Mouse (Mus musculus): ENCODE results near the gene Folr1.

The Folr1 gene

DNA sequence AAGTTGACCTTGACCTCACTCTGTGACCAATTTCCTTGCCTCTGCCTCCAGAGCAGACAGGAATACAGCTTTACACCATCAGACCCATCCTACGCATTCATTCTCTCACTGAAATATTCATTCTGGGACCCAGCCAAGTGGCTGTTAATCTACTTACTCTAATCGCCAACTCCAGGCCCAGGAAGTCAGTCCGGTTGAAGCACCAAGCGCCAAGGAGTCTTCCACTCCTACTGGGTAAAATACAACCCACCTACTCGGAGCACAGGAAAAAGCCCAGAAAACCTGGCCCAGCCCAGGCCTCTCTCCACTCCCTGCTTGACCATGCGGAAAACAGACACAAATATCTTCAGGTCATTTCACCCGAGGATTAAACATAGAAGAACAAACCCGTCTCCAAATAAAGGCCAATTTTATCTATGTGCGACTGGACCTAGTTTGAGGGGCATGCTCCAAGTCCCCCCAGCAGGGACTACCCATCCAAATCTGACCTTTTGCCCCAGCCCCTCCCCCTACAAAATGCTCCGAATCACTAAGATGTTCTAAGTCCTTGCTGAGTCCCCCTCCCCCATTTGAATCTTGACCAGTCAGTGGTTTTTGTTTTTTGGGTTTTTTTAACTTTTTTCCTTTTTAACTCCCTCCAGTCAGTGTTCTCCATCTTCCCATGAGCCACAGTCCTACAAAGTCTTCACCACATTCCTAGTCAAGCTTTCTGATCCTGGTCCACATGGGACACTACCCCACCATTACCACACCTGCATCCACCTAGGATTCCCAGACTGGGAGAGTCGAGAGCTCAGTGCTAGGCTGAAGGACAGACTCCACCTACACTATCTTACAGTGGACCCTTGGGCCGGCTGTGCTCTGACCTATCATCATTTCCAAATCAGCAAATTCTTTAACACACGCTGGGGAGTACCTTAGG is 2.1 kb downstream of the Folr1 start:
- DNase-seq (ENCODE audit: low read depth, low spot score): peak; percentile 55

DNA sequence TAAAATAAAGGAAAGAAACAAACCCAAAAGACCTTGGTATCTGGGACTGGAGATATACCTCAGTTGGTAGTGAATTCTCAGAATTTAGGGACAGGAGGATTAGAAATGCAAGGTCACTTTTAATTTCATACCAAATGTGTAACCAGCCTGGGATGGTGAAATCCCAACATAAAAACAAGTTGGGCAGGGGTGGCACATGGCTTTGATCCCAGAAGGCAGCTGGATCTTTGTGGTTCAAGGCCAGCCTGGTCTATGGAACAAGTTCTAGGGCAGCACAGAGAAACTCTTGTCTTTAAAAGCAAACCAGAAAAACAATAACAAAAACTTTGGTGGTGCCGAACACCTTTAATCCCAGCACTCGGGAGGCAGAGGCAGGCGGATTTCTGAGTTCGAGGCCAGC is 3.1 kb downstream of the Folr1 start:
- no peak for DNase-seq (ENCODE audit: low read depth, low spot score)

DNA sequence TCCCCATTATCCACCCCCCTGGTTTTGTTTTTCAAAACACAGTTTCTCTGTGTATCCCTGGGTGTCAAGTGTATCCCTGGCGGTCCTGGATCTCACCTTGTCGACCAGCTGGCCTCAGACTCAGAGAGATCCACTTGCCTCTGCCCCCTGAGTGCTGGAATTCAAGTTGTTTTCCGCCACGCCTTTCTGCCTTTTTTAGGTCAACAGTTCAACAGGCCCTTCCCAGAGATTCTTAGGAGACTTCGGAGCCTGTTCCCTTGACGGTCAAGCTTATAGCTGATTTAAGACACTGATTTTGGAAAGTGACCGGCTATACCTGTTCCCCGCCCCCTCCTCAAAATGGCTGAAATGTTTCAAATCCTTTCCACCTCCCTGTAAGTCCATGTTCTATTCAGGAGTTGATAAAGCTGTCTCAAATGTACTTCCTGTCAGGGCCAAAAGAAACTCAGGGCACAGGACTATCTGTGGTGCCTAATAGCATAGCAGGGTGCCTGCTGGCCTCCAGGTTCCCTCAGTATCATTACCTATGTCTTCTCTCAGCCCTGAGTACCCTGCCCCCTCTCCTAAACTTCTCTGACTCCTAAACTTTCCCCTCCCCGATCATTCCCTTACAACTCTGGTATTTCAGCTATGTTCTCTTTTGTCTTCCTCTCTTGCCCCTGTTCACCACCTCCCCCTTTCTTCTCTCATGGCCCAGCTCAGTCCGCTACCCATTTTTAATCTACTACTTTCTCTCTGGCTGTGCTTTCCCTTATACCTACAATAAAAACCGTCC is 3.9 kb downstream of the Folr1 start:
- peak; percentile 85 for DNase-seq (ENCODE audit: low read depth, low spot score)

DNA sequence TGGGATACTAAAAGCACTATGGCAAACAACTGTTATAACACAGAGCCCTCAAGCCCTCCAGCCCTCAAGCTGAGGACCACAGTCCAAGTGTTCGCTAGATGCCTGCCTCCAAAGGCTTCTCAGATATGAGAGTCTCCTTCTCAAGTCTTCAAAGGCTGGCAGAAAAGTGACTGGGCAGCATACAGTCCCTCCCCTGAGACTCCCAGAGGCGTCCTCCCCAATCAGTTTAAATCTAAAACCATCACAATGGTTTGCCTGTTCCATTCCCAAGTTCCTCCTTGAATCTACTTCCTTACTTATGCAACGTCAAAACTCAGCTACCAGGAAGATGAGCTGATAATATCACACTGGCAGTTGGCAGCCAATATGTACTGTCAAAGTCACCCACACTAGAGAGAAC is 7.2 kb downstream of the Folr1 start, which contains the start of gene Anapc15:
Gene Anapc15 (plus strand): TSS at position 301 of the 400 bp plus-strand sequence.
- no peak for DNase-seq (ENCODE audit: low read depth, low spot score)

DNA sequence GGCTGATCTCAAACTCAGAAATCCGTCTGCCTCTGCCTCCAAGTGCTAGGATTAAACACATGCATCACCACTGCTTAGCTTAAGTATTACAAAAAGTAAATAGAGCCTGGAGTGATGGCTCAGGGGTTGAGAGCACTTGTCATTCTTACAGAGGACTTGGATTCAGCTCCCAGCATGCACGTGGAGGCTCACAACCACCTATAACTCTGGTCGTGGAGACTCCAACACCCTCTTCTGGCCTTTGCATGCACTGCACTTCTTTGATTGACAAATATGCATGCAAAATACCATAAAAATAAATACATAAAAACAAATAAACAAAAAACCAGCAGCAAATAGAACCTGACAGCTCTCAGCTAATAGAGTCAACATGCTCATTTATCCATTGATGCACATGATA is 8.3 kb downstream of the Folr1 start:
- peak; percentile 59 for DNase-seq (ENCODE audit: low read depth, low spot score)

DNA sequence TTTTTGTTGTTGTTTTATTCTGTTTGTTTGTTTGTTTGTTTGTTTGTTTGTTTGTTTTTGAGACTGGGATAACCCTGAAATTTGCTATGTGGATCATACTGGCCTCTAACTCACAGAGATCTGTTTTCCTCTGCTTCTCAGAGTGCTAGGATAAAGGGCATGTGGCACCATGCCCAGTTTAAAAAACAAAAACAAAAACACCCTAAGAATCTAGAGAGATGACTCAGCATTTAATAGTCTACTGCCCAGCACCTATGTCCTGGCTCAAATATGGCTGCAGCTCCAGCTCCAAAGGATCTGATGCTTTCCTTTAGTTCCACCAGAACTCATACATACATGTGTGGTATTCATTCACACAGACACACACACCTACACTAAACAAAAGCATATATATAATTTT is 9.6 kb downstream of the Folr1 start:
- no peak for DNase-seq (ENCODE audit: low read depth, low spot score)

DNA sequence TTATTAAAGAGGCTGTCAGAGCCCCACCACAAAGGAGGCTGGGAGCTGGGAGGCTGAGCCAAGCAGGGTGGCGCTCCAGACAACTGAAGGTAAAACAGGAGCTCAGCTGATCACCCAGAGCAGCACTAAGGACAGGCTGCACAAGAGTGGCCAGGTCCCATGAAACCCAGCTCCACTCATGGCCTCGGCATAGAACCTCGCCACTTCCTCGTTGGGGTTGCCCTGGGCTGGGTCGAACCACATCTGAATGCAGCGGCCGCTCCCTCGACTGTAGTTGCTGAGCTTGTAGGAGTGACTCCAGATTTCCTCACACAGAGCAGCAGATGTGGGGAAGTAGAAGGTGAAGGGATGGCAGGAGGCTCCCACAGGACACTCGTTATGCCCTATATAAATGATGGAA is 12.2 kb downstream of the Folr1 start:
- DNase-seq (ENCODE audit: low read depth, low spot score): no peak

DNA sequence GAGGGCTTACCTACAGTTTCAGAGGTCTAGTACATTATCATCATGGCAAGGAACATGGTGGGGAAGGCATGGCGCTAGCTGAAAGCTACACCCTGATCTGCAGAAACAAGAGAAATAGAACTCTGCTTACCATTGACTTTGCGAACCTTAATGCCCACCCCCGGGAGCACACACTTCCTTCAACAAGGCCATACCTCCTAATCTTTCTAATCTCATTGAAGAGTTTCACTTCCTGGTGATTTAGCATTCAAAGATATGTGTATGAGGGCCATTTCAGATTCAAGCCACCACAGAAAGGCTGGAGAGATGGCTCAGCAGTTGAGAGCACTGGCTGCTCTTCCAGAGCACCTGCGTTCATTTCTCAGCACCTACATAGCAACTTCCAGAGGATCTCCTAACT is 13.5 kb downstream of the Folr1 start, which contains the start of gene Folr2:
Gene Folr2 (minus strand): TSS at position 101 of the 400 bp plus-strand sequence.
- DNase-seq (ENCODE audit: low read depth, low spot score): no peak

DNA sequence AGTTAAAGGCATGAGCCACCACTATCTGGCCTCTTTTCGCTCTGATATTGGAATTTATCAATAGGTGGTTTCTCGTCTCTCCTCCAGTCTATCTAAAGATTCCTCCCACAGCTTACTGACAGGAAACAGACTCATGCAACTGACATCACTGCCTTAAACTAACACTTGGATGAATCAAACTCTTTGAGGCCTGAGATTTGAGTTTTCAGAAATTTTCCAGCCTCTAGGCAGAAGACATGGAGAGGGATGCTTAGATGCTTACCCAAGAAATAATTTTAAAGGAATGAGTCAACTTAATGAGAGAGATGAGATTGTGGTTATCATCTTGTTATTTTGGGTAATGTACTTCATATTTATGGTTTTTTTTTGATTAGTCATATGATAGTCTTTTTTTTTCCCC is 16.8 kb downstream of the Folr1 start:
- DNase-seq (ENCODE audit: low read depth, low spot score): no peak

DNA sequence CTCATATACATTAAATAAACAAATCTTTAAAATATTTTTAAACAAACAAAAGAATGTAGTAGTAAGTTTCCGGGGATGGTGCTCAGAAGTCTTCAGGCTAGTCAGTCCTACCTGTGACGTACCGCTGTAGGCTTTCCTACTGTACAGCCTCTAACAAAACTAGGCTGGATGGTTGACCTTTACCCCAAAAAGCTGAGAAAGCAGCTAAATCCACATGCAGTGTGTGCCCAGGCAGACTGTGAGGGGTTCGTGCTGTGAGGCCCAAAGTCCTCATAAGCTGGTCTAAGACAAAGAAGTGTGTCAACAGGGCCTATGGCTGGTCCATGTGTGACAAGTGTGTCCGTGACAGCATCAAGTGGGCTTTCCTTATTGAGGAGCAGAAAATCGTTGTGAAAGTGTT is 17.7 kb downstream of the Folr1 start:
- no peak for DNase-seq (ENCODE audit: low read depth, low spot score)

DNA sequence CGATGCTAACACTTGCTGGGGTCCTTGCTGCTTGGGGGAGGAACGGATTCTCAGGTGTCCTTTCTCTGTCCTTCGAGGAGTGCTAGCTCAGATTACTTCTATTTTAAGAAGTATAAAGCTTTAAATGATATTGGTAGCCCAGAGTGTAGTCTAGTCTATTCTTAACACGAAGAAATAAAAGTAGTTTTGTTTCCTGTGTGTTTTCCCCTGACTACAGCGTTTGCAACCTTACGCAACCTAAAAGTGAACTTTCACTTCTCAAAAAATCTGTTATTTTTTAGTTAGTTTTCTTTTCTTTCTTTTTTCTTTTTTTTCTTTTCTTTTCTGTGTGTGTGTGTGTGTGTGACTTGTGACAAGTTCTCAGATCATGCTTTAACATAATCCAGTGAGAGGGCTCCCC is 18.9 kb downstream of the Folr1 start:
- DNase-seq (ENCODE audit: low read depth, low spot score): no peak

DNA sequence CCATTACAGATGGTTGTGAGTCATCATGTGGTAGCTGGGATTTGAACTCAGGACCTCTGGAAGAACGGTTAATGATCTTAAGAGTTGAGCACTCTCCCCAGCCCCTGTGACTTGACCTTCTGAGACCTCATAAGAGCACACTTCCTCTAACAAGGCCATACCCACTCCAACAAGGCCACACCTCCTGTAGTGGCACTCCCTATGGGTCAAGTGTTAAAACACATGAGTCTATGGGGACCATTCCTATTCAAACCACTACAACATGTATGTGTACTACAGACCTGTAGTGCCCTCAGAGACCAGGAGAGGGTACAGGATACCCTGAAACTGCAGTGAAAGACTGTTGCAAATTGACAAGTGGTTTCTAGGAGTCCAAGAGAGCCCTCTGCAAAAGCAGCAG is 22.7 kb downstream of the Folr1 start:
- peak; percentile 40 for DNase-seq (ENCODE audit: low read depth, low spot score)

DNA sequence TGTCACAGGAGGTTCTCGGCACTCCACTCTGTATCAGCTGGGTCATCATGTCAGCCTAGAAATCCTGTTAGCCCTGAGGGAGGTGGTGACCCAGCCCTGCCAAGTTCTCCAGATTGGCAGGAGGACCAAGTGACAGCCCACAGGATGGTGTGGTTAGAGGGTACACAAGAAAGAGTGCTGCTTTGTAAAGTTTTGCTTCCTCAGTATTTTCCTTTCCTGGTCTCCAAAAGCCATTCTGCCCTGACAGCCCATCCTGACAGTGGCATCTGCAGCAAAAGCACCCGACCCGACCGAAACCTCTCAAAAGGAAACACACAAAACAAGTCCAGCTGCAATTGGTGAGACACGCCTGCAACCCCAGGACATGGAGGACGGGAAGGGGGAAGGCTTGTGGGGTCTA is 26.4 kb downstream of the Folr1 start:
- DNase-seq (ENCODE audit: low read depth, low spot score): no peak

DNA sequence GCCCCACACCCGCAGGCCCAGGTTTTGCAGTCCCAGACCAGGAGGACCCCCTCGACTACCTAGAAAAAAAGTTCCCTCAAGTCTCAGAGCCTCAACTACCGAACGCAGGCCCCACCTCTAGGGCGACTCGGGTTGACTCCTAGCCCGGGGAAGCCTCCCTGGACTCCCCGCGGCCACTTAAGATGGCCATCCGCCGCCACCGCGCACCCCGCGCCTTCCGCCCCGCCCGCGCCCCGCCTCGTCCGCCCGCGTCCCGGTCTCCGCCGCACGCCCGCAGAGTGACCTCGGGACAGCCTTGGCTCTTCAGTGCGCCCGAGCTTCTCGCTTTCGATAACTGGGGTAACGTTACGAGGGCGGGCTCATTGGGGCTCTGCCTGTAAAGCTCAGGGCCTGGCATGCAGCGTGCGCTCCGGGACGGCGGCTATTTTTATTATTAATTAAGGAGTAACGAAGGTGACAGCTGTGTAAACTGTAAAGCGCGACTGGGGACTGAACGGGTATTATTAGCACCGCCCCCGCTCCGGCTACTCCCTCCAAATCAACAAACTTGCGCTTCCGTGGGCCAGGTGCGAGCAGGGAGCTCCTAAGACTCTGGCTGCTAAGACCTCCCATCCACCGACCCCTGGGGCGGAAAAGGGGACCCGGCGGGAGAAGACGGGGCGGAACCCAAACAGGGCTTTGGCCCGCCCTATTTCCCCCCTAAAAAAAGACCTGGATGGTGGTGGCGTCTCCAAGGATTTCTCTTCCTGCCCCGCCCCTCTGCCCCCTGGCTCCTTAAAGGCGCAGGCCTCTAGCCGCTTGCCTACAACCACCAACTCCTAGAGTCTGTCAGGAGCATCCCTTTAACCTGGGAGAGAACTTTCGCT is 32.7 kb downstream of the Folr1 start, which contains the start of gene Inppl1:
Gene Inppl1 (minus strand): TSS at position 624 of the 866 bp plus-strand sequence.
- peak; percentile 96 for DNase-seq (ENCODE audit: low read depth, low spot score)

DNA sequence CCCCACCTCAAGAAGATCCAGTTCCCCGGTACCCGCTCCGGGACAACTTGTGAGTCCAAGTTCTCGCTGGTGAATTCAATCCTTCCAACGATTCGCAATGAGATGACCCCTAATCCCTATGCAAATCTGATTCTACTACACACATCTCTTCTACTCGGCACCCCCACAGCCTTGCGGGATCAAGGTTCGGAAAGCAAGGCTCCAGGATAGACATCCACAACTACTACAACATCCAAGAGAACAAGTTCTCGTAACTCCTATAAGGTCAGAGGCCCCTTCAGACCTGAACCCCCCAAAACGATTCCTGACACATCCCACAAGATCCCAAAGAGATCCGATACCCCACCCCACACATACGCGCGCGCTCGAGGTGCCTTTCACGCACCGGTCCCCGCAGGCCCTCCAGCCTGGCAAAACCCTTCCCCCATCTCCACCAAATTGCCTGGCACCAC is 33.4 kb downstream of the Folr1 start:
- peak; percentile 29 for DNase-seq (ENCODE audit: low read depth, low spot score)

DNA sequence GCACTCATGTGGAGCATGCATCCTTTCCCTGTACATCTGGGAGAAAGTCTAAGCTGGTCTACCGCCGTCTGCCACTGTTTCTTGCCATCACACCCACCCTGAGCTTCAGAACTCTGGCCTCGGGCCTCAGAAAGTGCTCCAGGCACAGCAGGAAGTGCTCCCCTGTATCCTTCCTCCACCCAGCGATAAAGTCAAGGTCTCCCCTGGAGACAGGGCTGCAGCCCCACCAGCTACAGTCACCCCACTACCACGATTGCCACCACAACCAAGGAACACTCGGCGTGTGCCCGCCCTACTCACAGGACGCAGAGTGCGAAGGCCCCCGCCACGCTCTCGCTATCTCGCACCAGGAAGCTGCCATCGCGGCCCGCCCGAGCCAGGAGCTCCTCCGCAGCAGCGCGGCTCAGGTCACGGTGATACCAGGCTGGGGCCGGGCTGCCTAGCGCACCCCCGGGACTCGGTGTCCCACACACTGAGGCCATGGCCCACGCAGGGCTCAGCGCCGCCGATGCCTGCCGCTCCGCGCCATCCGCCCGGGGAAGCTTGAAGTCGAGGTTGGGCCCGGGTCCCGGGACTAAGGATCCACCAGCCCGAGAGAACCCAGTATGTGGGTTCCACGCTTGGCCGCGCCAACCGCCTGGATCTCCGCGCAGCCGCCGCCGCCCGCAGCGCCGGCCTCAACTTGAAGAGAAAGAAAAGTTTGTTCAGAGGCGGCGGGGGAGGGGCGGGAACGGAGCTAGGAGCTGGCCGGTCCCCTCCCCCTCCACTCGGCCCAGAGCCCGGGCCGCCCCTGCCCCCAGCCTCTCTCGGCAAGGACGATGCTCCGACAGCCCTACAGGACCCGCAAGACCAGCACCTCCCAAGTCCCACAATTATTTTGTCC is 34.1 kb downstream of the Folr1 start:
- peak; percentile 79 for DNase-seq (ENCODE audit: low read depth, low spot score)

DNA sequence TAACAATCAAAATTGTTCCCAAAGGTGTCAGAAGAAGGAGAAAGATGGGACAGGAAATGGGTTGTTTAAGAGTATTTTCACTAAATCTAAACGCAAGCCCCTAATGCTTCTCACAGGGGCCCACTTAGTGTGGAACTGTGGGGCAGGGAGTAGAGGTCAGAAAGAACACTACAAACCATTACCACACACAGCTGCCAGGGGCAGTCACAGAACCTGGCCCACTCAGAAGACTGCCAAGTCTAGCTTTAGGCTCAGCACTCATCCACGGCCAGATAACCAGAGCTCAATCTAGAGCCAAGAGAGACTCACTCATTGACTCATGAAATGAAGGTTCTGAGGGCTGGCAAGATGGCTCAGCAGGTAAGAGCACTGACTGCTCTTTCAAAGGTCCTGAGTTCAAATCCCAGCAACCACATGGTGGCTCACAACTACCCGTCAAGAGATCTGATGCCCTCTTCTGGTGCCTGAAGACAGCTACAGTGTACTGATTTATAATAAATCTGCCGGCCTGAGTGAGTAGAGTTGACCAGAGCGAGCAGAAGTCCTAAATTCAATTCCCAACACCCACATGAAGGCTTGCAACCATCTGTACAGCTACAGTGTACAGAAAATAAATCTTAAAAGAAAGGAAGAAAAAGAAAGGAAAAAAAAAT is 35.0 kb downstream of the Folr1 start:
- no peak for DNase-seq (ENCODE audit: low read depth, low spot score)

DNA sequence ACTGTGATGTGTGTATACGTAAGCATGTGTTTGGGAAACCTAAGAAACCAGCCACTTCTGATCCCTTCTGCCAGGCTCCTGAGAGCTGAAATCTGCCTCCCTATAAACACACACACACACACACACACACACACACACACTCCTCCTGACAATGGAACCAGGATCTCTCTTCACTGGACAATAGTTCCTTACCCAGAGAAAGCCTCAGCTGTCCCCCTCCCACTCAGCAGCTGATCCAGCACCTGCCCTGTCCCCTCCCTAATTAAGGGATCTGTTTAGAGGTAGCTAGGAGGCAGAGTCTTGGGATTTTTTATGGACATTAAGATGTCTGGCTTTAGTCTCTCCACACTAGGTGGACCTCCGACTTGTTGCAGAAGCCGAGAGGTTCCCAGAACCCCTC is 35.7 kb downstream of the Folr1 start:
- no peak for DNase-seq (ENCODE audit: low read depth, low spot score)

DNA sequence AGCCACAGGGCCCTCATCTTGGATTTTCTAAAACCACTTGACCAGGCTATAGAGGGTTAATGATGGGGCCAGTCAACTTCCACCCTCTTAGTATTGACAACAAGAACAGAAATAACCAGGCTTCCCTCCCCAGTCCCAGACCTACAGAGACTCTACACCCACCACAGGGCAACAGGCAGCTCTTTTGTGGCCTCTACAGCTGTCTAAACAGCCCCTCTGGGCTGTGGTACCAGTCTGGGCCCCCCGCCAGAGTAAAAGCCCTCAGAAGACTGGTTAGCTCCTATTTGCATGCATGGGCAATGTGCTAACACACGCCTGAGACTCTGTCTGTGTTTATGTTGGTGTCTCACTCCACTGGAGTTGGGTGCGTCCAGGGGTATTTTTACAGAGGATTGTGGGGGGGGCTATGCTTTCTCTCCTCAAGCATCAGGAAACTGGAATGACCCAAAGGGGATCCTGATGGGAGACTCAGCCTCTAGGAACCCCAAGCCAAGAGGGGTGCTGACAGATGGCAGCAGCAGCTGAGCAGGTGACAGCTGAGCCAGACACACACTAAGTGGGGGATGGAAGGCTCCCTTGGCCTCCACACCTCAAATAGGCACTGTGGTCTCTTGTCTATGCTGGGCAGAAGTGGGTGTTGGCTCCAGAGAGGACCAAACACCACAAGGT is 36.5 kb downstream of the Folr1 start:
- DNase-seq (ENCODE audit: low read depth, low spot score): no peak

Measured in ZHBTc4 (cell line).